Mouse (Mus musculus) kidney, embryonic 16.5 days (tissue): ENCODE data around the gene Xylt1. TPM values are rescaled to one million over a fixed set of nuclear protein-coding genes. Genes with fewer than 3 reads are reported as not detected.

Source experiments
- ATAC-seq: fragments of 200-750 bp; cut with Nextera tagmentation; 2 replicates; pipeline ENCODE4 v1.8.0; 2017; ENCODE audit warnings: moderate TSS enrichment; ENCODE audit not compliant: low FRiP score, low TSS enrichment
- H3K27ac ChIP-seq: fragments of 300-500 bp; sonication (generic); 2 replicates; pipeline ENCODE4 v1.5.1; 2014; ENCODE audit warnings: low read length
- H3K27me3 ChIP-seq: fragments of 300-500 bp; sonication (generic); 2 replicates; pipeline ENCODE4 v1.6.1; 2014; ENCODE audit warnings: low read length, control low read depth, mixed read lengths; ENCODE audit not compliant: insufficient read depth
- H3K36me3 ChIP-seq: fragments of 300-500 bp; sonication (generic); 2 replicates; pipeline ENCODE4 v1.6.1; 2014; ENCODE audit warnings: low read length, control low read depth, mixed read lengths; ENCODE audit not compliant: insufficient read depth
- H3K4me1 ChIP-seq: fragments of 300-500 bp; sonication (generic); 2 replicates; pipeline ENCODE4 v1.6.1; 2014; ENCODE audit warnings: low read length, control low read depth, mixed read lengths; ENCODE audit not compliant: insufficient read depth
- H3K4me2 ChIP-seq: fragments of 300-500 bp; sonication (generic); replicated peaks from 2 replicates; pipeline ENCODE4 v1.6.1; 2014; ENCODE audit warnings: low read depth, low read length
- H3K4me3 ChIP-seq: fragments of 300-500 bp; sonication (generic); 2 replicates; pipeline ENCODE4 v1.5.1; 2014; ENCODE audit warnings: mild to moderate bottlenecking, low read length
- H3K9ac ChIP-seq: fragments of 300-500 bp; sonication (generic); replicated peaks from 2 replicates; pipeline ENCODE4 v1.6.1; 2014; ENCODE audit warnings: low read length
- H3K9me3 ChIP-seq: fragments of 300-500 bp; sonication (generic); 2 replicates; pipeline ENCODE4 v1.6.1; 2016; ENCODE audit warnings: low read length, control low read depth
- WGBS: fragments of 180-500 bp; shearing (Covaris S2); extraction: QIAGEN DNeasy Blood & Tissue Kit; methylation state at CpG from one replicate; pipeline ENCODE4 v1.1.7; 2014; 5-methylcytosine and 5-hydroxymethylcytosine counted together
- polyA plus RNA-seq: library from polyadenylated mRNA; unstranded; fragments of >200 nt; fragmentation: Nextera tagmentation; extraction: Ambion mirVana; gene quantifications from 2 replicates; pipeline ENCODE4 v1.2.1, GENCODE M21; 2015

The Xylt1 gene
- polyA plus RNA-seq, 1 experiment from 2014 or later, result 1.6 TPM

DNA sequence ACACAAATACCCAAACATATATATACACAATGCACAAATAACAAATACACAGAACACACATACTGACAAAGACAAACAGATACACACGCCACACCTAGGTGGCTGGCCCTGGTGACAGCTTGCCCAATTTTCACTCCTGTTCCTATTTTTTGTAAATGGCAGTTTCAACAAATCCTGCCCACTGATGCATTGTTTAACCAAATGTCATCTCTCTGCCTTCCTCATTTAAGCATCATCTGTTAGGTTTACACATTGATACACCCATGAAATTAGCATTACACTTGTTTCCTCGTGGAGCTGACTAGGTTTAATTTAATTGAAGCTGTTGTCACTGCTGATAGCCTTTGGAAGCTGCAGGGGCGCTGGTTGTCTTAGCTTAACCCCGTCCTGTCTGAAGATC, 194.6 kb downstream of the Xylt1 start:
- WGBS, result 58% methylated on average over 4 of the region's 4 CpGs
- Histone ChIP-seq H3K4me1 (no peaks in the 10 kb centered on the region), H3K4me3 (no peak overlapping the region), H3K36me3 (no peaks in the 10 kb centered on the region), H3K9ac (no peak overlapping the region), H3K4me2 (no peak overlapping the region), H3K27ac (no peak overlapping the region), H3K9me3 (no peaks in the 10 kb centered on the region), H3K27me3 (no peaks in the 10 kb centered on the region)
- ATAC-seq, result no peak

DNA sequence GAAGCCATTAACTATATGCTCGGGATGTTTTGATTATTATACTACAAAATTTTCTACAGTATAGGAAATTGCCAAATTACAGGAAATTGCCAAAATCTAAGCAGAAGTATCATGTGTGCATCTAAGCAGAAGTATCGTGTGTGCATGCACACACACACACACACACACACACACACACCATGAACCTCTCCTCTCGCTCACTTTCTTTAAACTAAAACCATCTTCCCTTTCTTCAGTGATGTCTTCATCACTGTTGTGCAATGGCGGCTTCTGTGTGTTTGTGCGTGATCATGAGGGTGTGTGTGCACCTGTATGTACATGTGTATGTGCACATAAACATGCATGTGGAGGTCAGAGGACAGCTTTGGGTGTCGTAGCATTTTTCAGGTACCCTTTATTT, 196.3 kb downstream of the Xylt1 start:
- Histone ChIP-seq H3K27me3 (no peaks in the 10 kb centered on the region), H3K36me3 (no peaks in the 10 kb centered on the region), H3K9me3 (no peaks in the 10 kb centered on the region), H3K4me2 (no peak overlapping the region), H3K9ac (no peak overlapping the region), H3K4me1 (no peaks in the 10 kb centered on the region), H3K27ac (no peak overlapping the region), H3K4me3 (no peak overlapping the region)
- 92% methylated on average over 6 of the region's 6 CpGs for WGBS
- no peak for ATAC-seq

DNA sequence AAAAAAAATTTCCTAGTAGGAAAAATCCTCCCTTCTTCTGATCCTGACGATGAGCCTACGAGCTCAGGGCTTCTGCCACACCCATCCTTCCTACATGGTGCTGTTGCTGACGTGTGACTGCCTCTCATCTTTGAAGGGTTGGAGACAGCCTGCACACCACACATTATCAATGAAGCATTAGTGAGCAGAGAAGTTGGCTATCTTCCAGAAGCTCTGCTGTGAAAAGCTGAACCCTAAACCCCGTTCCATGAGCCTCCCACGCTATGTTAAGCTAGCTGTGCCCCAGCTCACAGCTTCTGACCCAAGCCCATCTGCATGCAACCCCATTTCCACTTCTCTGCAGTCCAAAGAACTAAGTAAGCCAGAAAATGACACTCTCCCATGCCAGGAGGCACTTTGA, 204.4 kb downstream of the Xylt1 start:
- Histone ChIP-seq H3K27ac (no peak overlapping the region), H3K9ac (no peak overlapping the region), H3K9me3 (no peaks in the 10 kb centered on the region), H3K4me1 (no peaks in the 10 kb centered on the region), H3K27me3 (no peaks in the 10 kb centered on the region), H3K4me2 (no peak overlapping the region), H3K36me3 (no peaks in the 10 kb centered on the region), H3K4me3 (no peak overlapping the region)
- no peak for ATAC-seq
- WGBS, result 66% methylated on average over 5 of the region's 5 CpGs

DNA sequence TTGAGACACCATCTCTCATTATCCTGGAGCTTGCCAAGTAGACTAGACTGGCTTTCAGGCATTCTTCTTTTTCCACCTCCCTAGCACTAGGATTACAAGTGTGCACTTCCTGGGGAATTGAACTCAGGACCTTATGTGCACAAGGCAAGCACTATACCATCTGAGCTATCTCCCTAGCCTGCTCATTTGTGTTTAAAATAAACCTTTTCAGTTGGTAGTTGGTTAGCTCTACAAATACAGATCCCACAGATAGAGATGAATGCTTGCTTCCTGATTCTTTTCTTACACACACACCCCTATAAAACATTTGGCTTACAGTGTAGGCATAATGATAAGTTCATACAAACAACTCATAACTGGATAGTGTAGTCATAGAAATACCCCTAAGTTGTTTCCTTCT, 206.0 kb downstream of the Xylt1 start:
- Histone ChIP-seq H3K27me3 (no peaks in the 10 kb centered on the region), H3K9me3 (no peaks in the 10 kb centered on the region), H3K36me3 (no peaks in the 10 kb centered on the region), H3K4me1 (no peaks in the 10 kb centered on the region), H3K4me3 (no peak overlapping the region), H3K27ac (no peak overlapping the region), H3K9ac (no peak overlapping the region), H3K4me2 (no peak overlapping the region)
- no peak for ATAC-seq

DNA sequence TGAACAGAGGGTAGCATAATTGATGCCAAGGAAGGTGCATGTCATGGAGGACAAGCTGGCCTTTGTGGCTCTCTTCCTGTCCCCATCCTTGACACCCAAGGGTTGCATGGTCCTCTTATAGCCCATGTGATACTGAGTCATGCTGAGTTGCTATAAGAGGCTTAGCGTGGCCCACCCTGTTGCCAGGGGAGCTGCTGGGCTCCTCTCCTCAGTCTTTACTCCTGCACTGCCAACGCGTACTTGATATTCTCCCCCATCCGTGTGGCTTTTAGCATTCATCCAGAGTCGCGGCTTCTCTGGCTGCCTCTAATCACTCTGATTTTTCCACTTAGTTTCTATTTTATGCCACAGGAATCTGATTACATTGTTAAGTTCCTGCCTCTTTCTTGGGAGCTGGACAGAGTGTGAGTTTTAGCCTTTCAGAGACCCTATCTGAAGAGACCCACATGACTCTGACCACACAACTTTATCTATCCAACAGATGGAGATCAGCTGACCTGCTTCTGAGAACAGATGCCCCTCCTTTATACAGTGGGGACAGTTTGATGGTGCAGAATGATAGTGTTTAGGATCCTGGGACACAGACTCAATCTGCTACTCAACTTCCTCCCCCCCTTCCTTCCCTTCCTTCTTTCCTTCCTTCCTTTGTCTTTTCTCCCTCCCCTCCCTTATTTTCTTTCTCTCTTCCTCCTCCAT, 206.6 kb downstream of the Xylt1 start:
- 85% methylated on average over 6 of the region's 6 CpGs for WGBS

DNA sequence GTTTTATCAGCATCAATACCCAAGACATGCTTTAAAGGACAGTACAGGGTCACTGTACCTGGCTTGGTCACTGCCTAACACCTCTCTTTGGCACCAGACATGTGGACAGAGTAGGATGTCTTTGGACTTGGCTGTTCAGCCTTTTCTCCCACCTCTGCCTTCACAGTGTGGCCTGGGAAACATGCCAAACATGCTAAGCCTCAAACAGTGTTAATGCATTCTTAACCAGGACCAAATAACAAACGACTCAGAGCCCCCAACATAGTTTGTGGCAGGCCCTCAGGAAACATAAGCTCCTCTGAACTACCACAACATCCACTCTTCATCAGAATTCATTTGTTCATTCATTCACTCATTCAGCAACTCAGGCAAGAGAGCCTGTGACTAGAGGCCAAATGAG, 207.6 kb downstream of the Xylt1 start:
- Histone ChIP-seq H3K36me3 (no peaks in the 10 kb centered on the region), H3K4me1 (no peaks in the 10 kb centered on the region), H3K9me3 (no peaks in the 10 kb centered on the region), H3K27ac (no peak overlapping the region), H3K27me3 (no peaks in the 10 kb centered on the region), H3K9ac (no peak overlapping the region), H3K4me3 (no peak overlapping the region), H3K4me2 (no peak overlapping the region)
- 56% methylated on average over 1 of the region's 1 CpGs for WGBS
- ATAC-seq, result no peak

More for the DNA sequence above, 206.6 kb downstream of the Xylt1 start:
- H3K4me1 ChIP-seq, result no peaks in the 10 kb centered on the region
- no peaks in the 10 kb centered on the region for H3K27me3 ChIP-seq
- no peaks in the 10 kb centered on the region for H3K36me3 ChIP-seq
- no peak overlapping the region for H3K4me3 ChIP-seq
- no peak overlapping the region for H3K9ac ChIP-seq
- no peak overlapping the region for H3K27ac ChIP-seq
- H3K9me3 ChIP-seq, result no peaks in the 10 kb centered on the region
- no peak for ATAC-seq
- H3K4me2 ChIP-seq, result no peak overlapping the region

DNA sequence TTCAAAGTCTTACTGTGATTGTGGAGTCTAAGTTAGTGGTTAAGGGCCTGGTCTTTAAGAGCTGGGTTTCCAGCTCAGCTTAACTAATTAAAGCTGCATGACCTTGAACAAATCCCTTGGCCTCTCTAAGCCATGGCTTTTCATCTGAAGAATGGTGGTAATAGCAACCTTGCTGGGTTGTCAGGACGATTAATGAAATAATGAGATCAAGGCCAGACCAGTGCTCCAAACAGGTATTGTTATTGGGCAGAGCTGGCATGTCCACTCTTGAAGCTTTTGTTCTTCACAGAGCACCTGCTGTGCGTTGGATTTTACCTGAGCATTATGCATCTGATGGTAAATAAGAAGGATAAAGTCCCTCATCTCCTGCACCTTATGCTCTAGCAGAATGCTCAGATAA, 208.6 kb downstream of the Xylt1 start:
- Histone ChIP-seq H3K4me1 (no peaks in the 10 kb centered on the region), H3K27ac (no peak overlapping the region), H3K4me3 (no peak overlapping the region), H3K9ac (no peak overlapping the region), H3K27me3 (no peaks in the 10 kb centered on the region), H3K9me3 (no peaks in the 10 kb centered on the region), H3K4me2 (no peak overlapping the region), H3K36me3 (peaks cover 6% of the 10 kb centered on the region; the same call in 1 of the 2 replicates)
- WGBS, result 88% methylated on average over 2 of the region's 2 CpGs
- ATAC-seq, result no peak

DNA sequence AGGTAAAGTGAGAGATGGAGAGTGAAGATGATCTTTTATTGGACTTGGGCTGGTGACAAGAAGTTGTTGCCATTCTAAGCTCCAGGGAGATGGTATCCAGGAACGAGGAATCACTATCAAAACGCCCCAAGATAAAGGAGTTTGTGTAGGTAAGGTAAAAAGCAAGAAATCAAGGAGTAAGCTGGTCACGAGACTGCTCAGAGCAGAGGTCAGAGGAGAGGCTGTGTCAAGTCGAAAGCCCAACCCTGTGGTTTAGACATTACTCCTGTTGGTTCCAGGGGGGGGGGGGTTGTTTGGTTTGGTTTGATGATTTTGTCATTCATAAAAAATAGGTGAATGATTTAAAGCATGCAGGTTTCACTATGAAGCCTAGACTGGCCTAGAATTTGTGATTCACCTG, 209.0 kb downstream of the Xylt1 start:
- Histone ChIP-seq H3K9ac (no peak overlapping the region), H3K36me3 (peaks cover 6% of the 10 kb centered on the region; the same call in 1 of the 2 replicates), H3K4me2 (no peak overlapping the region), H3K4me1 (no peaks in the 10 kb centered on the region), H3K9me3 (no peaks in the 10 kb centered on the region), H3K27me3 (no peaks in the 10 kb centered on the region), H3K27ac (no peak overlapping the region), H3K4me3 (no peak overlapping the region)
- ATAC-seq, result no peak
- WGBS, result 73% methylated on average over 4 of the region's 4 CpGs

DNA sequence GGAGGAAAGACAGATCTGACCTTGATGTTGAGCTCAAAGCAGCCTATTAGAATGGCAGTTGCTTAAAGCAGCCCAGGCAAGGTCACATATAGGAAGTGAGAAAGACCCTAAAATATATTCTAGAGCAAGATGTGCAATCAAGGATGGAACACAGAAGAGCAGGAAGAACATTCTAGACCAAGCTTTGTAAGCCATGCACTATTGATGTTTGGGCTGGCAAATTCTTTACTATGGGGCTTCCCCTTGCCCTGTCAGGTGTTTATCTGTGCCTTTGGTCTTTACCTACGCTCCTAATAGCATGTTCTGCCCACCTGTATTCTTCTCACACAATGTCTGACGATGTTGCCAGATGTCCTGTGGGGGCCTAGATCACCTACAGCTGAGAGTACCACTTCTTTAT, 213.4 kb downstream of the Xylt1 start:
- Histone ChIP-seq H3K9ac (no peak overlapping the region), H3K4me3 (no peak overlapping the region), H3K9me3 (no peaks in the 10 kb centered on the region), H3K36me3 (peaks cover 6% of the 10 kb centered on the region; the same call in 1 of the 2 replicates), H3K27me3 (no peaks in the 10 kb centered on the region), H3K4me2 (no peak overlapping the region), H3K4me1 (no peaks in the 10 kb centered on the region), H3K27ac (no peak overlapping the region)
- no peak for ATAC-seq
- WGBS, result 90% methylated on average over 2 of the region's 2 CpGs

DNA sequence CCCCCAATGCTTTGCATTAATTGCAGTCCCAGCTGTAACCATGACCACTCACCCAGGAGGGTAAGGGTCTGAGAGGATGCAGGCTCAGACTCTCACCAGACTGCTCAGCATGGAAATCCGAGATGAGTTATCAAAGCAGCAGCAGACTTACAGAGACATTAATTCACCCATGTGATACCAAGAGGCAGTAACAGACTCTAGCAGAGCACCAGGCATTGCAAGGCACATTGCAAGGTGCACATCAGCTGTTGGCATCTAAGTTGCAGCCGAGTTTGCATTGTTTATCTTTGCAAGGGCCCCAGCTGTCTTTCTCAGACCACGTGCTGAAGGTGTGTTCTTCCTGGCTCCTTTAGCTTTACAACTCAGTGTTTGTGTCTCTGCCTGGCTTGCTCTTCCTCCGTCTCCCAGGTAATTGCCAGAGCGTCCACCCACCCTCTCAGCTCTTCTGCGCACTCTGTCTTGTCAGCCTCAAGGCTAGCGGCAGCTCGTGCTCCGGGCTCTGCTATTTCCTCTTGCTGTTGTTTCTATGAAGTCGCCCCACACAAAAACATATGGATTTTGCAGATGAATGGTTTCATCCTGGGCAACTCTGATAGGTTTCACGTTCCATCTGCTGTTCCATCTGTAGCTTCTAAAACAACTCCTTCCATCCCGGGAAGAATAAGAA, 214.4 kb downstream of the Xylt1 start:
- no peak overlapping the region for H3K27ac ChIP-seq
- H3K4me2 ChIP-seq, result no peak overlapping the region
- no peaks in the 10 kb centered on the region for H3K9me3 ChIP-seq
- no peaks in the 10 kb centered on the region for H3K27me3 ChIP-seq
- 74% methylated on average over 12 of the region's 12 CpGs for WGBS
- H3K9ac ChIP-seq, result no peak overlapping the region
- H3K4me3 ChIP-seq, result no peak overlapping the region
- H3K36me3 ChIP-seq, result peaks cover 6% of the 10 kb centered on the region; the same call in 1 of the 2 replicates
- no peak for ATAC-seq
- H3K4me1 ChIP-seq, result no peaks in the 10 kb centered on the region
